Mouse (Mus musculus) liver, adult 2 months (tissue): ENCODE measurements around the gene Nck1.

Experiments
- CTCF ChIP-seq: fragments of 200-500 bp; IDR thresholded peaks from 2 replicates; pipeline ENCODE4 v1.5.1; 2011; ENCODE audit warnings: low read depth, low read length, control low read depth
- POLR2A ChIP-seq: fragments of 200-500 bp; IDR thresholded peaks from 2 replicates; pipeline ENCODE4 v1.6.1; 2011; ENCODE audit warnings: low read length, control low read depth; ENCODE audit not compliant: insufficient read depth; ENCODE audit errors: extremely low read depth

DNA sequence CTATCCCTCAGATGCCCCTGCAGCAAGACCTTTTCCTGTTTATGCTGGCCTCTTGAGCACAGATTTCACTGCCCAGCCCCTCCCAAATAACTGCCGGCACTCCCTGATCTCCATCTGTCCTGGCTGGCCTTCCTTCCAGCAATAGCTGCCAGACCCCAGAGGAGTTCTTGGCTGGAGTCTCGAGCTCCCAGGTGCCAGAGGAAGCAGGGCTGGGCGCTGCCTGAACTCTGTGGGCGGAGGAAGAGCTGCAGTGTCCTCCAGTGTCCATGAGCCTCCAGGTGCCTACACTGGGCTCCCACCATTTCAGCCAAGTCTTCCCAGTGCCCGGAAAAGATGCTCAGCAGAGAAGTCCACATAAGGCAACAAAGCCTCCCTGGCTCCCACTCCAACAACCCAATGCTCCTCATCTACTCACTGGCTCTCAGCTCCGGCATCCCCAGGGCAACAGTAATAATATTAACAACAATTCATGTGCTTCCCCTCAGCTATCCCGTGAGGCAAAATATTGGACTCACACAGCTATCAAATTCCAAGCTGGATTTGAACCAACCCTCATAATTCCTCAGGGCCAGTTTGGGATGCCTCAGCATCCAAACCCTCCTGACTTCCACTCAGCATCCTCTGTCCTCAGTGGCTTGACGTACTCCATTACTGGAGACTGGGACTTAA, 74.9 kb downstream of the Nck1 start:
- no peak for TF ChIP-seq POLR2A
- TF ChIP-seq CTCF: no peak
